Mouse (Mus musculus) lung, embryonic 14.5 days (tissue): ENCODE results near the gene Szrd1. TPM values are rescaled to one million over a fixed set of nuclear protein-coding genes. Genes with fewer than 3 reads are reported as not detected.
"Not testable (repeated sequence)": the region's sequence is repeated elsewhere in the genome, so short reads cannot be mapped to it uniquely, and the experiment has no call there.

Experiments
- ATAC-seq: fragments of 200-750 bp; cut with Nextera tagmentation; 2 replicates; pipeline ENCODE4 v1.8.0; 2017; ENCODE audit warnings: mild to moderate bottlenecking, moderate TSS enrichment, moderate library complexity; ENCODE audit not compliant: insufficient read depth
- DNase-seq: peaks from one replicate; pipeline ENCODE4 v3.0.0-alpha.2; 2015
- H3K27ac ChIP-seq: fragments of 300-500 bp; sonication (generic); 2 replicates; pipeline ENCODE4 v1.5.1; 2014; ENCODE audit warnings: low read depth, mild to moderate bottlenecking, moderate library complexity
- H3K27me3 ChIP-seq: fragments of 300-500 bp; sonication (generic); 2 replicates; pipeline ENCODE4 v1.6.1; 2014; ENCODE audit warnings: low read length, control low read depth; ENCODE audit not compliant: insufficient read depth
- H3K36me3 ChIP-seq: fragments of 300-500 bp; sonication (generic); 2 replicates; pipeline ENCODE4 v1.6.1; 2014; ENCODE audit warnings: control low read depth; ENCODE audit not compliant: insufficient read depth
- H3K4me1 ChIP-seq: fragments of 300-500 bp; sonication (generic); 2 replicates; pipeline ENCODE4 v1.6.1; 2014; ENCODE audit warnings: antibody characterized with exemption, control low read depth; ENCODE audit not compliant: insufficient read depth
- H3K4me2 ChIP-seq: fragments of 300-500 bp; sonication (generic); 2 replicates; pipeline ENCODE4 v1.6.1; 2014; ENCODE audit warnings: mild to moderate bottlenecking
- H3K4me3 ChIP-seq: fragments of 300-500 bp; sonication (generic); 2 replicates; pipeline ENCODE4 v1.5.1; 2014; ENCODE audit warnings: low read depth, low read length
- H3K9ac ChIP-seq: fragments of 300-500 bp; sonication (generic); 2 replicates; pipeline ENCODE4 v1.6.1; 2014
- H3K9me3 ChIP-seq: fragments of 300-500 bp; sonication (generic); 2 replicates; pipeline ENCODE4 v1.6.1; 2016; ENCODE audit warnings: low read depth, low read length, control low read depth
- CTCF ChIP-seq: IDR thresholded peaks from 2 replicates; pipeline ENCODE4 v1.5.1; 2016; ENCODE audit warnings: antibody characterized with exemption, low read depth
- WGBS: fragments of 180-500 bp; shearing (Covaris S2); extraction: QIAGEN DNeasy Blood & Tissue Kit; methylation state at CpG from one replicate; pipeline ENCODE4 v1.1.7; 2014; 5-methylcytosine and 5-hydroxymethylcytosine counted together
- polyA plus RNA-seq: library from polyadenylated mRNA; unstranded; fragments of >200 nt; fragmentation: Nextera tagmentation; extraction: Ambion mirVana; gene quantifications from 2 replicates; pipeline ENCODE4 v1.2.1, GENCODE M21; 2014

Szrd1 gene
- polyA plus RNA-seq, 1 experiment from 2014 or later, result 29.8 TPM

GRCm38 (mm10) chr4:141147112-141148008 is 7.8 kb upstream of the Szrd1 start, which contains the start of gene Fbxo42:
Gene Fbxo42 (plus strand): TSS chr4:141147913.
- Histone ChIP-seq H3K9me3 (no peaks in the 10 kb centered on the region), H3K4me1 (peaks cover 17% of the 10 kb centered on the region; the same call in 1 of the 2 replicates), H3K27ac (peak within 1 kb of the TSS; percentile 95), H3K9ac (peak within 1 kb of the TSS; percentile 97), H3K4me2 (peak within 1 kb of the TSS; percentile 83), H3K27me3 (no peaks in the 10 kb centered on the region), H3K4me3 (peak within 1 kb of the TSS; percentile 94), H3K36me3 (no peaks in the 10 kb centered on the region)
- WGBS, result 6% methylated on average over 58 of the region's 58 CpGs
- peak; percentile 98 for DNase-seq
- peak; percentile 59 for TF ChIP-seq CTCF
- peak; percentile 82 for ATAC-seq

- no peak for DNase-seq
- Histone ChIP-seq H3K27ac (peak overlapping the region; percentile 95; the same call in 1 of the 2 replicates), H3K4me3 (no peak overlapping the region; the same call in 1 of the 2 replicates), H3K9me3 (no peaks in the 10 kb centered on the region), H3K27me3 (no peaks in the 10 kb centered on the region), H3K36me3 (no peaks in the 10 kb centered on the region), H3K4me1 (peaks cover 17% of the 10 kb centered on the region; the same call in 1 of the 2 replicates), H3K4me2 (peak overlapping the region; percentile 83), H3K9ac (no peak overlapping the region)
- 87% methylated on average over 6 of the region's 6 CpGs for WGBS
- ATAC-seq, result no peak
- no peak for TF ChIP-seq CTCF
Observed at GRCm38 (mm10) chr4:141146491-141147033, 7.0 kb upstream of the Szrd1 start.

DNA sequence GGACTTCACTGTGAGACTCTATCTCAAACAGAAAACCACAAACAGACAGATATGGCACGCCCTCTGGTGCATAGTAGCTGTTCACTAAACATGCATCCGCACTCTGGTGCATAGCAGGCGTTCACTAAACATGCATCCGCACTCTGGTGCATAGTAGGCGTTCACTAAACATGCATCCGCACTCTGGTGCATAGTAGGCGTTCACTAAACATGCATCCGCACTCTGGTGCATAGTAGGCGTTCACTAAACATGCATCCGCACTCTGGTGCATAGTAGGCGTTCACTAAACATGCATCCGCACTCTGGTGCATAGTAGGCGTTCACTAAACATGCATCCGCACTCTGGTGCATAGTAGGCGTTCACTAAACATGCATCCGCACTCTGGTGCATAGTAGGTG is 5.5 kb upstream of the Szrd1 start:
- H3K9ac ChIP-seq, H3K4me3 ChIP-seq, H3K36me3 ChIP-seq, H3K27ac ChIP-seq, DNase-seq, ATAC-seq, H3K27me3 ChIP-seq, H3K4me2 ChIP-seq, H3K9me3 ChIP-seq: not testable (repeated sequence)
- H3K4me1 ChIP-seq, result peaks cover 17% of the 10 kb centered on the region; the same call in 1 of the 2 replicates
- WGBS, result 86% methylated on average over 8 of the region's 16 CpGs

GRCm38 (mm10) chr4:141142285-141142811 is 2.8 kb upstream of the Szrd1 start:
- no peak for ATAC-seq
- H3K27ac ChIP-seq, result no peak overlapping the region
- H3K9ac ChIP-seq, result no peak overlapping the region
- H3K4me2 ChIP-seq, result peak overlapping the region; percentile 40; the same call in 1 of the 2 replicates
- H3K36me3 ChIP-seq, result no peaks in the 10 kb centered on the region
- no peak overlapping the region for H3K4me3 ChIP-seq
- DNase-seq, result peak; percentile 91
- H3K9me3 ChIP-seq, result no peaks in the 10 kb centered on the region
- peaks cover 19% of the 10 kb centered on the region; the same call in 1 of the 2 replicates for H3K4me1 ChIP-seq
- 24% methylated on average over 9 of the region's 9 CpGs for WGBS
- TF ChIP-seq CTCF, result peak; percentile 93
- H3K27me3 ChIP-seq, result no peaks in the 10 kb centered on the region

GRCm38 (mm10) chr4:141140967-141141366 is 1.4 kb upstream of the Szrd1 start:
- no peak for DNase-seq
- H3K27me3 ChIP-seq, result no peaks in the 10 kb centered on the region
- no peak for TF ChIP-seq CTCF
- 91% methylated on average over 6 of the region's 6 CpGs for WGBS
- H3K4me3 ChIP-seq, result no peak overlapping the region
- H3K36me3 ChIP-seq, result 0 out of 2 replicates have a peak, but pooled peaks cover 7% of the 10 kb centered on the region
- no peaks in the 10 kb centered on the region for H3K9me3 ChIP-seq
- ATAC-seq, result no peak
- H3K9ac ChIP-seq, result no peak overlapping the region
- H3K27ac ChIP-seq, result no peak overlapping the region
- H3K4me1 ChIP-seq, result peaks cover 23% of the 10 kb centered on the region
- H3K4me2 ChIP-seq, result no peak overlapping the region

DNA sequence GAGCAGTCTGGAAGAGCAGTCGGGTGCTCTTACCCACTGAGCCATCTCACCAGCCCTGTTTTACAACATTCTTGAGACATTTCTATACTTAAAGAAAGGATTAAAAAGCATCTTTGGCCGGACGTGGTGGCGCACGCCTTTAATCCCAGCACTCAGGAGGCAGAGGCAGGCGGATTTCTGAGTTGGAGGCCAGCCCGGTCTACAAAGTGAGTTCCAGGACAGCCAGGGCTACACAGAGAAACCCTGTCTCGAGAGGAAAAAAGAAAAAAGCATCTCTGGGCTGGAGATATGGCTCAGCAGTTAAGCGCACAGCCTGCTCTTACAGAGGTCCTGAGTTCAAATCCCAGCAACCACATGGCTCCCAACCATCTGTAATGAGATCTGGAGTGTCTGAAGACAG is 779 bp upstream of the Szrd1 start:
- not testable (repeated sequence) for H3K9ac ChIP-seq, H3K4me3 ChIP-seq, H3K36me3 ChIP-seq, H3K4me2 ChIP-seq, H3K27ac ChIP-seq, DNase-seq, H3K27me3 ChIP-seq, ATAC-seq, H3K9me3 ChIP-seq
- peaks cover 23% of the 10 kb centered on the region for H3K4me1 ChIP-seq
- 83% methylated on average over 9 of the region's 9 CpGs for WGBS
